24 mouse cellular contexts compared by ENCODE assay signal in the genomic region with DNA sequence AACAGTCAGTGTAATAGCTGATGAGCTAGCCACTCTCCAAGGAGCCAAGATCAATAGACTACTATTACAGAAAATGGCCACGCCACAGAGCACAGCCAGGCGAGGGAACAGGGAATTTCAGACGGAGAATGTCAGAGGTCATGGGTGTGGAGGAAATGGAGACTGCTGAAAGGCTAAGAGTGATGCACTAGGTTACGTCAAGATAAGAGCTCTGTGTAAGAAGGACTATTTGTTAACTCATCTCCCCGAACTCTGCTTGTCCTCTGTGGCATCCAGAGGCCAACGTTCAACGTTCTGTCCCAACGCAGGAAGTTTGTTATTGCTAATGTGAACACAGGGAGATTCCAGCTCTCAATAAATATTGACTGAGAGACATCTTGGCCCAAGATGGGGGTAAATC.
DNase-seq lines count a peak whose midpoint lies in the region; ATAC-seq and TF ChIP-seq lines count a peak whose summit lies in the region.
"Had no signal": no experiment of that assay in that cellular context is flagged by ENCODE, and none has a peak within 500 bp of the region (broad histone marks: within the 10 kb centered on the region; RNA-seq: fewer than 3 reads in every experiment).

No protein-coding gene starts in this region.

- H3K79me2 ChIP-seq in liver, adult 2 months (ENCODE audit: control insufficient read depth, insufficient read depth, low read length): no peaks in the 10 kb centered on the region

- H3K4me1 ChIP-seq in heart, embryonic 11.5 days (ENCODE audit: control insufficient read depth, insufficient read depth, low read length): peaks cover 4% of the 10 kb centered on the region; the same call in 1 of the 2 replicates
- peaks cover 18% of the 10 kb centered on the region for H3K4me1 ChIP-seq in liver, adult 2 months (ENCODE audit: control insufficient read depth, insufficient read depth, low read length)
- H3K4me1 ChIP-seq: embryonic facial prominence, embryonic 12.5 days; forebrain, embryonic 13.5 days; hindbrain, embryonic 13.5 days; megakaryocyte, embryonic 14.5 days; neural tube, embryonic 13.5 days had no signal

- no peaks in the 10 kb centered on the region for H3K36me3 ChIP-seq in heart, embryonic 11.5 days (ENCODE audit: control insufficient read depth, insufficient read depth, low read length)
- no peaks in the 10 kb centered on the region for H3K36me3 ChIP-seq in liver, adult 2 months (ENCODE audit: control insufficient read depth, insufficient read depth, low read length)
- H3K36me3 ChIP-seq: embryonic facial prominence, embryonic 12.5 days; G1E; hindbrain, embryonic 13.5 days; neural tube, embryonic 13.5 days had no signal

- no peak for TF ChIP-seq CTCF in liver, adult 2 months (IDR thresholded peaks at IDR 0.05; ENCODE audit: low read depth, low read length)

- ATAC-seq in heart, embryonic 11.5 days (replicated peaks; ENCODE audit: insufficient number of reproducible peaks, low FRiP score, low TSS enrichment): no peak
- no peak for ATAC-seq in megakaryocyte progenitor cell, adult 5-6 weeks (replicated peaks; ENCODE audit: poor library complexity)
- ATAC-seq: activated CD4-positive, CD25-positive, alpha-beta regulatory T cell, adult 4 months; forebrain, embryonic 13.5 days; inflammation-experienced regulatory T-cells, adult 6 months had no signal

- peak; percentile 23 for DNase-seq in adrenal gland, adult 2 months
- DNase-seq in adrenal gland, postnatal 25 days: no peak
- DNase-seq in heart, adult 9 months (ENCODE audit: low spot score in 2 of 2): peak; percentile 46 to 51
- DNase-seq in liver, adult 2 months (ENCODE audit: extremely low read depth, low read depth, low spot score): peak; percentile 96
- no peak for DNase-seq in liver
- DNase-seq: cerebellum, adult 8-10 months; gastrocnemius, postnatal 10 days; layer of hippocampus, postnatal 36 days; lung, adult 18-20 months; lung, postnatal 14 days; midbrain, embryonic 14.5 days; right cerebral cortex, adult 18-20 months; thymus, postnatal 14 days had no signal

- no peak overlapping the region for H3K9ac ChIP-seq in heart, embryonic 11.5 days (ENCODE audit: low read depth, low read length)
- no peak overlapping the region for H3K9ac ChIP-seq in liver, adult 2 months (ENCODE audit: low read depth, low read length)
- H3K9ac ChIP-seq: embryonic facial prominence, embryonic 12.5 days; forebrain, embryonic 13.5 days; hindbrain, embryonic 13.5 days; neural tube, embryonic 13.5 days had no signal

- no peaks in the 10 kb centered on the region for H3K9me3 ChIP-seq in heart, embryonic 11.5 days (replicated peaks; ENCODE audit: control insufficient read depth, low read length)
- H3K9me3 ChIP-seq: embryonic facial prominence, embryonic 12.5 days; forebrain, embryonic 13.5 days; G1E; hindbrain, embryonic 13.5 days; megakaryocyte, embryonic 14.5 days; neural tube, embryonic 13.5 days had no signal

- no peak overlapping the region for H3K4me2 ChIP-seq in heart, embryonic 11.5 days
- H3K4me2 ChIP-seq: embryonic facial prominence, embryonic 12.5 days; forebrain, embryonic 13.5 days; hindbrain, embryonic 13.5 days; neural tube, embryonic 13.5 days had no signal

- no peak overlapping the region for H3K4me3 ChIP-seq in heart, embryonic 11.5 days (ENCODE audit: low read depth, low read length)
- H3K4me3 ChIP-seq in liver, adult 2 months (ENCODE audit: insufficient read depth, low read depth, low read length): no peak overlapping the region
- H3K4me3 ChIP-seq: embryonic facial prominence, embryonic 12.5 days; erythroblast, embryonic 14.5 days; forebrain, embryonic 13.5 days; hindbrain, embryonic 13.5 days; megakaryocyte, embryonic 14.5 days; neural tube, embryonic 13.5 days had no signal

- H3K27ac ChIP-seq in heart, embryonic 11.5 days (ENCODE audit: low read depth, low read length): no peak overlapping the region
- H3K27ac ChIP-seq in liver, adult 2 months (replicated peaks; ENCODE audit: insufficient read depth, low read depth, low read length): peak overlapping the region; percentile 71
- H3K27ac ChIP-seq: embryonic facial prominence, embryonic 12.5 days; forebrain, embryonic 13.5 days; hindbrain, embryonic 13.5 days; neural tube, embryonic 13.5 days had no signal

- no peaks in the 10 kb centered on the region for H3K27me3 ChIP-seq in heart, embryonic 11.5 days (ENCODE audit: control insufficient read depth, insufficient read depth, low read length)
- no peaks in the 10 kb centered on the region for H3K27me3 ChIP-seq in liver, adult 2 months (ENCODE audit: control insufficient read depth, insufficient read depth, low read length)
- H3K27me3 ChIP-seq: embryonic facial prominence, embryonic 12.5 days; forebrain, embryonic 13.5 days; hindbrain, embryonic 13.5 days; megakaryocyte, embryonic 14.5 days; neural tube, embryonic 13.5 days had no signal

- TF ChIP-seq POLR2A in liver, adult 2 months (IDR thresholded peaks at IDR 0.05; ENCODE audit: extremely low read depth, insufficient read depth, low read length): no peak

- 22% methylated on average over 8 of the region's 8 CpGs for WGBS in heart, embryonic 11.5 days (ENCODE audit: insufficient replicate concordance)
- 6% methylated on average over 8 of the region's 8 CpGs for WGBS in liver, adult 2 months

Comparison
In these comparisons a context has a peak if more than half of its experiments do, and no peak if none do; other contexts are left out.
1. DNase-seq: peak in adrenal gland, adult 2 months (single experiment), heart, adult 9 months (2 of 2) and liver, adult 2 months (single experiment); none in adrenal gland, postnatal 25 days (single experiment) and liver (single experiment).